Mouse (Mus musculus) heart, postnatal 14 days (tissue): ENCODE data around the gene Rps25. TPM values are rescaled to one million over a fixed set of nuclear protein-coding genes. Genes with fewer than 3 reads are reported as not detected.
A peak's percentile ranks its signal among the peaks of the same experiment; 100 is the strongest.
"Not testable (repeated sequence)": the region's sequence is repeated elsewhere in the genome, so short reads cannot be mapped to it uniquely, and the experiment has no call there.

Experiments used
- DNase-seq, 2 experiments: peaks; one replicate each; pipeline ENCODE4 v3.0.0; 2021 to 2022
- intact Hi-C: fragments of 180-260 bp; cut with DNase I; formaldehyde crosslinking; loops from one replicate; pipeline ENCODE4 v1.15.1; 2025
- long read RNA-seq, 2 experiments: library from polyadenylated mRNA; stranded (forward); transcript quantifications; one replicate each; pipeline ENCODE4 v2.0.0; 2021
- total RNA-seq, 2 experiments: library from RNA; stranded (reverse); gene quantifications; 2 replicates each; pipeline ENCODE4 v1.2.3; 2021

The Rps25 gene
- total RNA-seq = 100 to 1,000 TPM; 728 to 854 TPM
- long read RNA-seq, experiment 1, transcript Rps25-201 (5 exons, 1,280 nt) = major isoform, 86 of 93 reads
- long read RNA-seq, experiment 1, partial matches to known transcripts = 3 of 93 reads
- long read RNA-seq, experiment 1, other reads (novel, unspliced or antisense) = 2 of 93 reads
- long read RNA-seq, experiment 2, transcript Rps25-201 (5 exons, 1,280 nt) = major isoform, 113 of 121 reads
- long read RNA-seq, experiment 2, partial matches to known transcripts = 5 of 121 reads
- long read RNA-seq, experiment 2, other reads (novel, unspliced or antisense) = 2 of 121 reads

DNA sequence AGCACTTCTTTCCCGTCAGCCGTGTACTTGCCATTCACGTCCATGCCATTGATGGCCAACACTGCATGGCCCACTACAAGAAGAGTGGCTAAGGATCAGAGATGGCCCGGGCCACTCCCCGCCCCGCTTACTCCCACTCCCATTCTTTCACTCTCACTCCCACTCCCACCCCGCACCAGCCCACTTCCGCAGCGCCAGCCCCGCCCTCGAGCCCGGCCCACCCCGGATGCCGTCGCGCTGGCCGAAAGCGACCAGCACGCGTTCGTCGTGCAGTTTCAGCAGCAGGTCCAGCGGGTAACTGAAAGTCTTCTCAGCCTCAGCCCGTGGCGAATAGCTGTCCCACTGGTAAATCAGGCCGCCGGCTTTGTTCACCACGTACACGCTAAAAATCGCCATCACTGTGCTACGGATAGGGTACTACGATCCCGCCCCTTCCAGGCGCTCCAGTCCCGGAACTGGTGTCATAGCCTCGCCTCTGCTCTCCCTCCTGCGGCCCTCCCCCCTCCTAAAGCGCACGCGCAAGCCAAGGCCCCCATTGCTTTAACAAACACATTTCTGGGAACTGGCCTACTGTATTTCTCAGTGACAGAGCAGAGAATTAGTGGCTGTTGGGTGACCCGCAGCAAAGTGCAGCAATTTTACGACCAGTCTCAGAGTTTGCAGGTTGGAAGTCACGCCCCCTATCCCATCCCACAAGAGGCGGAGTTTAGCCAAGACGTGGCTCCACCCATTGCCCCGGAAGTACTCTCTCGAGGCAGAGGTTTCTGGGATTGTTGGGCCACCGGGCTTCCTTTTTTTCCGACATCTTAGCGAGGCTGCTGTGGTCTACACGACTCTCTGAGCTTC lies at the start of gene Rps25, which contains the start of gene Trappc4:
Rps25 (plus strand) TSS at position 234 of the 846 bp plus-strand sequence.
Trappc4 (minus strand) TSS at position 695 of the 846 bp plus-strand sequence.
- peak; percentile 89 to 93 for DNase-seq
- intact Hi-C loops = no loop called here

DNA sequence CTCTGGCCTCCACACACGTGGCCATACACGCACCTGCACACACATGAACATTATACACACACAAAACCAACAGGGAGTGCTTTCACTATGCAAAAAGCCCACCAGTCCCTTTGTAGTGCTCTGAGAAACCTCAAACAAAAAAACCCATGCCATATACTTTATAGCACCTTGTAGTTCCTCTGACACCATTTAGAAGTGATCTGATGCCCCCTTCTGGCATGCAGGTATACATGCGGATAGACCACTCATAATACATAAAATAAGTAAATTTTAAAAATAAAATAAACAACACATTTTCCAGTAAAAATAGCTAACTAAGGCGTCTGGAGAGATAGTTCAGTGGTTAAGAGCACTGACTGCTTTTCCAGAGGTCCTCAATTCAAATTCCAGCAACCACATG lies 49.7 kb upstream of the Rps25 start:
- no peak for DNase-seq
- intact Hi-C loops = no loop called here

DNA sequence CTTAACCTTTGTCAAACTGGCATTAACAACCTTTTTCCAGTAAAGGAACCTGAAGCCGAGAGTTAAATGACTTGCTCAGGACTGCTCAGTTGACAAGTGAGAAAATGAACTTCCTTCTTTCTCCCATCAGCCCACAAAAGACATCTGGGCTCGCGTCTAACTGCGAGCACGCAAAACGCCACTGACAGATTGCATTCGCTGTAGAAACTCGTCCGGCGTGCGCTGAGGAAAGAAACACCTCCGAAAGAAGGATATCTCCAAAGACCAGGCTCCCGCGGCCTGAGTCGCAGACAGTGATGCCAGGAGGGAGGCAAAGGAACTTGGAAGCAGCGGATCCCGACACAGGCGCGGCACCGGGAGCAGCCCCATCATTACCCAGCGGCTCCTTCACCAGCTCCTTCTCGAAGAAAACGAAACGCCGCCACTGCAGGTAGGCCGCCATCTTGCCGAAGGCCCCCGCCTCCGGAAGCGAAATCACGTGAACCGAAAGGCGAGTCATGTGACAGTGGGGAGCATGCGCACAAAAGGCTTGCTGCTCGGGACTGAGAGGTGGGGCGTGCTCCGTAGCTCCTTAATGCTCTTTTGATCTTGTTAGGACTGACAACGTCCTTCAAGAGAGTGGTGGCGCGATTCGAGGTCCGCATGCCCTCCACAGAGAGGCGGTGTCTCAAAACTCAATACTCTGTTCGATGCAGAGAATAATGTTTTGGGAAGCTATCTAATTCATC lies 45.6 kb upstream of the Rps25 start, which contains the start of gene Vps11:
Vps11 (minus strand) TSS at position 481 of the 728 bp plus-strand sequence.
- DNase-seq = peak; percentile 93 to 96
- intact Hi-C loops = no loop called here

DNA sequence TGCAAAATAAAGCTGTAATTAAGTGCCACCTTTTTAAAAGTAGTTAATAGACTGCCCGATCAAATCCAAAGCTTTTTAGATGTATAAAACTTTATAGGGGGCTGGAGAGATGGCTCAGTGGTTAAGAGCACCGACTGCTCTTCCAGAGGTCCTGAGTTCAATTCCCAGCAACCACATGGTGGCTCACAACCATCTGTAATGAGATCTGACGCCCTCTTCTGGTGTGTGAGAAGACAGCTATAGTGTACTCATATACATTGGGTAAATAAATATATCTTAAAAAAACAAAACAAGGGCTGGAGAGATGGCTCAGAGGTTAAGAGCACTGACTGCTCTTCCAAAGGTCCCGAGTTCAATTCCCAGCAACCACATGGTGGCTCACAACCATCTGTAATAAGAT lies 45.0 kb upstream of the Rps25 start:
- intact Hi-C loops, DNase-seq: not testable (repeated sequence)

DNA sequence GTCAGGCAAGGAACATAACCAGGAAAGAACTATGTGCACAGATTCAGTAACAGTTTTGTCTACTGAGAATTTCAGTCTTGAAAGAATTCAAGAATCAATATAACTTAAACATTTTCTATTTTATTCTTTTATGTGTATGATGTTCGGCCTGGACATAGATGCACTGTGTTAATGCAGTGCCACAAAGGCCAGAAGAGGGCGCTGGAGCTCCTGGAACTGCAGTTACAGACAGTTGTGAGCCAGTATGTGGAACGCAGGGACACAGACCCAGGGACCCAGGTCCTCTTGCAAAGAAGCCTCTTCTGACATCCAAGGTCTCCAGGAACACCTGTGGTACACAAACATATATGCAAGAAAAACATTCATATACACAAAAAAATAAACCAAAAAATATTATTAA lies 42.5 kb upstream of the Rps25 start:
- no peak for DNase-seq
- intact Hi-C loops = no loop called here

DNA sequence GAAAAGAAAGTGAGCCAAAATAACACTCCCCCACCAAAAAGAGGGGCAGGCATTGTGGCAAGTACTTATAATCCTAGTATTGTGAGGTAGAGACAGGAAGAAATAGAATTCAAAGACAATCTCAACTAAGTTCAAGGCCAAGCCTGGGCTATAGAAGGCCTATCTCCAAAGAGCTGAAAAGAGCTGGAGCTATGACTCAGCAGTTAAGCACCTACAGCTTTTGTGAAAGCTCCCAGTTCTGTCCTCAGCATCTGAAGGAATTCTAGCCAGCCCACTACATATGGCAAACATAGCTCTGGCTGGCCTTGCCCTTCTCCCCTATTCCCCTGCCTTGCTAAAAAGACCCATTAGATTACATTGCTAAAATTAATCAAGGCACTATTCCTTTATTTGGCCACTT lies 33.6 kb upstream of the Rps25 start:
- DNase-seq = no peak
- intact Hi-C loops = no loop called here

DNA sequence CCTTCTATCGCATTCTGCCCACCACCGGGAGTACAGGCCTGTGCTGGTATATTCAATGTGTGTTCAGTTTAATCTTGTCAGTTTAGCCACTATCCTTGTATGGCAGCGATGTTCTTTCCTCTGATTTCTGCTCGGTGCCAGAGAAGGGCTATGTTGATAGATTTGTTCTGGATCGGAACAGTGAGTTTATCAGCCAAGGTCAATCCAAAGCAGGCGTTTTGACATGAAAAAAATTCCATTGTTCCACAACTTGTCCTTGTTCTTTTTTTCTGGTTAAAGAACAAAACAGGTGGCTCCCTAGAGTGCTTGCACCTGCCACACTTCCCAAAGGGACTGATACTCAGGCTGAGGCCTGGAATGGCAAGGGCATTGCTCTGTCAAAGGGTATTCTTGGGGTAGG lies 30.8 kb upstream of the Rps25 start:
- intact Hi-C loops = no loop called here
- no peak for DNase-seq

DNA sequence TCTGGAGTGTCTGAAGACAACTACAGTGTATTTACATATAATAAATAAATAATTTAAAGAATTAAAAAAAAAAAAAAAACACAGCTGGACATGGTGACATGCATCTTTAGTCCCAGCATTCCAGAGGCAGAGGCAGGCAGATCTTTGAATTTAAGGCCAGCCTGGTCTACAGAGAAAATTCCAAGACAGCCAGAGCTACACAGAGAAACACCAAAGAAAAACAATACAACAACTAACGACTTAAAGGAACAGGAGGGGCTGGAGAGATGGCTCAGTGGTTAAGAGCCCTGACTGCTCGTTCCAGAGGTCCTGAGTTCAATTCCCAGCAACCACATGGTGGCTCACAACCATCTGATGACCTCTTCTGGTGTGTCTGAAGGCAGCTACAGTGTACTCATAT lies 29.6 kb upstream of the Rps25 start:
- intact Hi-C loops = not testable (repeated sequence)

DNA sequence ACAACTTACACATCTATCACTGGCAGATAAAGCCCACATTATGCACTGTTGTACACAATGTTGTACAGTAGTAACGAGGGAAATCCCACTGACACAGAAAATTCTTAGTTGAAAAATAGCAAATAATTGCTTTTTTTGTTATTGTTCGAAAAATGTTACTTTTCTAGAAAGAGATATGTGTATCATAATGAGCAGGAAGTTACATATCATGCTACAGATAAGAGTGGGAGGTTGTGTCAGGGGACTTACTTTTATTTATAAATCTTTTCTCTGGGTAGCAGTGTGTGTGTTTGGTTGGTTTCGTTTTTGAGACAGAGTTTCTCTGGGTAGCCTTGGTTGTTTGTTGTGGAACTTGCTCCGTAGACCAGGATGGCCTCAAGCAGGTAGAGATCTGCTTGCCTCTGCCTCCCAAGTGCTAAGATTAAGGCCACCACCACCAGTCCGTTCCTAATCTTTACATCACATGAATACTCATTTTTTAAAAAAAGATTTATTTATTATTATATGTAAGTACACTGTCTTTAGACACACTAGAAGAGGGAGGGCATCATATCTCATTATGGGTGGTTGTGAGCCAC lies 28.7 kb upstream of the Rps25 start:
- DNase-seq = no peak
- intact Hi-C loops = no loop called here

More for the DNA sequence above, 29.6 kb upstream of the Rps25 start:
- not testable (repeated sequence) for DNase-seq

DNA sequence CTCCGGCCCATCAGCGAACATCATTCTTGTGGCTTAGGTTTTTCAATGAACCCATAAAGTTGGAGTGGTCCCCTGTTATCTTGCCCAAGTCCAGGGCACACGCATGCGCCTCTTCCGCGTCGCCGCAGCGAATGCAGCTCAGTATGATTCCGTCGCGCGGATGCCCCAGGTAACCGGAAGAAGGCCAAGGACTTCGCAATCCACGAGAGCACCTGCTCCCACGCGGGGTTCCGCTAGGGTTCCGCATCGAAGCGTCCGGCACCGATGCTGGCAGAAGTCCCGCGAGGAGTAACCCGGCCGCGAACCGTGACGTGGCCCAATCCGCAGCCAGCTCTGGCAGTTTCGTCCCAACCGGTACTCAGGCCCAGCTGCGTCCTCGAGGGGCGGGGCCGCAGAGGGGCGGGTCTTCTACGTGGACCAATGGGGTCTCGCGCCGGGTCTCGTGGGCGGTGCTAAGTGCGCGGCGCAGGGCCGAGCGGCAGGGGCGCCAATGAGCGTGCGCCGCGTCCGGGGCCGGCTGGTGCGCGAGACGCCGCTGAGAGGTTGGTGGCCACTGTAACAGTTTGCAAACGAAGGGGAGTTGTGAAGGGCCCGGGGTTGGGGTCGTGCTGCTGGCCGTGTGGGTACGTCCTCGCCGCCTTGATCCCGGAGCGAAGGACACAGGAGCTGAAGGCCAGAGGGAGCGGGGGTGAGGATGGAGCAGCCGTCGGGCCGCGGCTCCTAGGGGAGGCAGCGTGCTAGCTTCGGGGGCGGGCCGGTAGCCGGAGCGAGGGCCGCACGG lies 27.7 kb upstream of the Rps25 start, which contains the start of gene Hyou1:
Hyou1 (plus strand) TSS at position 437 of the 781 bp plus-strand sequence.
- intact Hi-C loops = no loop called here
- peak; percentile 99 to 100 for DNase-seq

DNA sequence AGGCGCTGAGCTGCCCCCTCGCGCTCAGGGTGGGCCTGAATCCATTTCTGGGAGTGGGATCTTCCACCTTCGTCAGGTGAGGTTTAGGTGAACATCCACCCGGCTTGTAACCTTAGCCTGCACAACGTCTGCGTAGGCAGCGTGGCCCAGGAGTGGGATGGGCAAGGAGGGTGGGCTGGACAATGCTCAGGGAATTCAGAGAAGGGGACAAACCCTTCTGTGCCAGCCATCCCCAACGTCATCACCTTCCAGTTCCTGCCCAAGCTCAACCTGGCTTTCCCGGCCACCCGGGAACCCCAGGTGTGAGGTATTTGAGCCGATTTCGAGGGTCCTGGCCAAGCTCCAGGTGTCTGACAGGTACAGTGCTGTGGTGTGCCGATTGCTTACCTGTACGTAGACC lies 27.1 kb upstream of the Rps25 start:
- DNase-seq = no peak
- intact Hi-C loops = loop anchor here (10.0 kb wide), 1 partner anchor 395 kb away; no protein-coding TSS in a partner anchor

DNA sequence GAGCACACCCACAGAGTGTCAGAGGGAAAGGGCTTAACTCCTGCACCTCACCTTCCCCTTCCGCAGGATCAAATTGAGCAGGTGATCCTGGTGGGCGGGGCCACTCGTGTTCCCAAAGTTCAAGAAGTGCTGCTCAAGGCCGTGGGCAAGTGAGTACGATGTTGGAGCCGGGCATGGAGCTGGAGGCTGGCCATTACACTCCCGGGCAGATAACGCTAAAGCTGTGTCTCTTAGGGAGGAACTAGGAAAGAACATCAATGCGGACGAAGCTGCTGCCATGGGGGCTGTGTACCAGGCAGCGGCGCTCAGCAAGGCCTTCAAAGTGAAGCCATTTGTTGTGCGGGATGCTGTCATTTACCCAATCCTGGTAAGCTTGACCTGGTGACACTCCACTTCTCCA lies 22.3 kb upstream of the Rps25 start:
- intact Hi-C loops = loop anchor here (10.0 kb wide), 1 partner anchor 400 kb away; no protein-coding TSS in a partner anchor
- DNase-seq = no peak

DNA sequence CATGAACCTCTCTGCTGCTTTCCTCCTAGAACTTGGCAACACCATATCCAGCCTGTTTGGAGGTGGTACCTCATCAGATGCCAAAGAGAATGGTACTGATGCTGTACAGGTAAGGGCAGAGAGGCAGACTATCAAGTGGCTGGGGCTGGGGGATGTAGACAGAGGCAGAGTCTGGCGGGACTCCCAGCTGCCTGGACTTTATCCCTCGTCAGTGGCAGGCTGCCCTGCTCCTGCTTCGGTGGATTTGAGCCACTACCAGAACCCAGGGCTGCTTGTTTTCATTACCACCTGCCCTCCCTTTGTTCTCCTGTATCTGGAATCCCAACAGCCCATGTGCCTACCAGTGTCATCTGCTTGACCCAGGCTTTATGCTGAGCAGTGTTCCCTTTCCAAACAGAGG lies 19.7 kb upstream of the Rps25 start:
- DNase-seq = no peak
- intact Hi-C loops = loop anchor here (10.0 kb wide), 1 partner anchor 402 kb away; no protein-coding TSS in a partner anchor

DNA sequence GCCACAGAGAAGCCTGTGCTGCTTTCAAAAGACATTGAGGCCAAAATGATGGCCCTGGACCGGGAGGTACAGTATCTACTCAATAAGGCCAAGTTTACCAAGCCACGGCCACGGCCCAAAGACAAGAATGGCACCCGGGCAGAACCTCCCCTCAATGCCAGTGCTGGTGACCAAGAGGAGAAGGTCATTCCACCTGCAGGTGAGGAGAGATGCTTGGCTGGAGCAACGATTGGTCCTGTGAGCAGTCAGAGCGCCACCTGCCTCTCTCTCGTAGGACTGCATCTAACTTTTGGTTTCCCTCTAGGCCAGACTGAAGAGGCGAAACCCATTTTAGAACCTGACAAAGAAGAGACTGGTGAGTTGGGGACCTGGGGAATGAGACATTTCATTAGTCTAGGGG lies 17.7 kb upstream of the Rps25 start:
- intact Hi-C loops = loop anchor here (10.0 kb wide), 1 partner anchor 404 kb away; no protein-coding TSS in a partner anchor
- peak; percentile 41 to 57 for DNase-seq

DNA sequence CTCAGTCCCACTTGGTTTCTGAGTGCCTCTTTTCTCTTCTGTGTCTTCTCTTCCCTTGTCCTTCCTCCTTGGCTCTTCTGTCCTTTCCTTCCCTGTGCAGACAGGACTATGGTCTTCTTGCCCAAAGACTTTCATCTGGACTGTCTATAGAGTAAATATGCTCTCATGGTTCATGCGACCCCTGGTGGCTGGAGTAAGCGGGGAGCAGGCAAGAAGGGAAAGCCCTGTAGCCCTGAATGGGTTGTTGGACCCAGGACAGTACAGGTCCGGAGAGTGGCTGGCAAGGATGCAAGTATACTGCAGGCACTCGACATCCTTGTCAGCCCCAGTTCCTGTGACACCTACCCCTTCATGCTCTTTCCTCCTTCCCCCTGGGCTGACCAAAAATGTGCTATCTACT lies 15.5 kb upstream of the Rps25 start:
- DNase-seq = peak; percentile 76 to 83
- intact Hi-C loops = loop anchor here (2.0 to 5.0 kb wide), 2 partner anchors 153 to 264 kb away; no protein-coding TSS in a partner anchor

DNA sequence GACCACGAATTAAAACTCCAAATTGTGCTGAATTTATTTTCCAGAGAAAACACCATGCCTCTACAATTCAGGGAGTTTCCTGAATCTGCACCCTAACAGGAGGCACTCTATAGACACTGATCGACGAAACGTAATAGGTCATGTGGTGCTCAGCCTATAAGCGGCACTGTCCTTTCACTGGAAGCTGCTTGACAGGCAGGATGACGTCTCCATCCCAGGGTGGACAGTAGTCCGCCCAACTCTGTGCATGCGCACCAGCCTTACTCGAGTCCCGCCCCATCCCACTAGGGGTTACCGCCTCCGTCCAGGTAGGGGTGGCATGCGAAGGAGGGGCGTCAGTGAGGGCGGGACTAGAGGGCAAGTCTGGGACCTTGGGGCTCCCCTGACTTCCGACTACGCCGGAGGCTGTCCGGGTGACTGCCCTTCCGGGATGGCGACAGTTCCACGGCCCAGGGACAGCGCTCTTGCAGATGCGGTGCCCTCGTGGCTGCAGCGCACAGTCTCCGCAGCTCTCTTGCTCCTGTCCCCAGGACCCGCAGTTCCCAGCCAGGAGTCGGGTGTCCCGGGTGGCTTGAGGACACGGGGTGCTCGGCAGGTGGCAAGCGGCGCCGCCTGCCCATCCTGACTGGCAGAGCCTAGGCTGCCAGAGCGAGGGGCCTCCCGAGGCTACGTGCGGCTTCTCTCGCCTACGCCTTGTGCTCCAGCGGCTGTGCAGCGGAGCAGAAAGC lies 10.1 kb upstream of the Rps25 start, which contains the start of gene Slc37a4:
Slc37a4 (plus strand) TSS at position 169 of the 728 bp plus-strand sequence.
- intact Hi-C loops = no loop called here
- DNase-seq = peak; percentile 90 to 91

DNA sequence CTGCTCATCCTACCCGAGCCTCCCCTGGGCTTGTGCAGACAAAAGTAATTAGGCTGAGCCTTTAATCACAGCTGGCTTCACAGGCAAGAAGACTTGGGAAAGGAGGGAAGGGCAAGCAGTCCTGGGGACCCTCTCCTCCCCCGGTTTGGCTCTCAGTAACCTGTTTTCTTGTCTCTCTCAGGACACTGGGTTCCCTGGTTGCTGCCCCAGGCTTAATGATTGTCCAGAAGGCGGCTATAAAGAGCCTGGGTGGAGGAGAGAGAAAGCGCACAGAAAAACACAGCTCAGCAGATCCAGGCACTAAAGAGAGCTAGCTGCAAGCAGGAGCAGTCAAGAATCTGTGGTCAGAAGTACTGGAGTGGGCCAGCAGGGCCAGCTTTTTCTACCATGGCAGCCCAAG lies 8.9 kb upstream of the Rps25 start:
- DNase-seq = no peak
- intact Hi-C loops = no loop called here

DNA sequence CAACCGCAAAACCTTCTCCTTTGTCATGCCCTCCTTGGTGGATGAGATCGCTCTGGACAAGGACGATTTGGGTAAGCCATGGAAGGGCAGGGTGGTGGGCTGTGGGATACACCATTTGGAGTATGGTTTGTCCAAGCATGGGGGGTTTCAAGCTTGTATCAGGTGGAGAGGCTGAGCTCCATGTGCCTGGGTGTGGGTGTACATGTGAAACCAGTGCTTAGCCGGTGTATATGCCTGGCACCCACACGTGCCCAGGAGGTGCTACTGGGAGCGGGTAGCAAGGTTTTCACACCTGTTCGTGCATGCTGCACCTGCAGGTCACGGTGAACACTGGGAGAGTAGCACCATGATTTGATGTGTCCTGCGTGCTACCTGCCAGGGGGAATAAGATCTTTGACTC lies 8.4 kb upstream of the Rps25 start:
- no peak for DNase-seq
- intact Hi-C loops = no loop called here
